Mouse (Mus musculus) heart, embryonic 16.5 days (tissue): Measurements from ENCODE around the gene Vamp1. TPM values are rescaled to one million over a fixed set of nuclear protein-coding genes. Genes with fewer than 3 reads are reported as not detected.

Source experiments
- ATAC-seq: fragments of 200-750 bp; cut with Nextera tagmentation; replicated peaks from 2 replicates; pipeline ENCODE4 v1.8.0; 2017; ENCODE audit warnings: moderate number of reproducible peaks; ENCODE audit not compliant: insufficient read depth, low FRiP score; ENCODE audit errors: extremely low read depth
- H3K27ac ChIP-seq: fragments of 300-500 bp; sonication (generic); 2 replicates; pipeline ENCODE4 v1.5.1; 2014; ENCODE audit warnings: mild to moderate bottlenecking, low read length, control low read depth, moderate library complexity
- H3K27me3 ChIP-seq: fragments of 300-500 bp; sonication (generic); 2 replicates; pipeline ENCODE4 v1.6.1; 2014; ENCODE audit warnings: low read length, mixed read lengths; ENCODE audit not compliant: control insufficient read depth, insufficient read depth
- H3K36me3 ChIP-seq: fragments of 300-500 bp; sonication (generic); 2 replicates; pipeline ENCODE4 v1.6.1; 2014; ENCODE audit not compliant: control insufficient read depth, insufficient read depth
- H3K4me1 ChIP-seq: fragments of 300-500 bp; sonication (generic); 2 replicates; pipeline ENCODE4 v1.6.1; 2014; ENCODE audit warnings: low read length, mixed read lengths; ENCODE audit not compliant: control insufficient read depth, insufficient read depth
- H3K4me2 ChIP-seq: fragments of 300-500 bp; sonication (generic); 2 replicates; pipeline ENCODE4 v1.6.1; 2014; ENCODE audit warnings: low read depth, mild to moderate bottlenecking, control low read depth, low read length
- H3K4me3 ChIP-seq: fragments of 300-500 bp; sonication (generic); 2 replicates; pipeline ENCODE4 v1.5.1; 2014; ENCODE audit warnings: mild to moderate bottlenecking, control low read depth, low read length
- H3K9ac ChIP-seq: fragments of 300-500 bp; sonication (generic); 2 replicates; pipeline ENCODE4 v1.6.1; 2014; ENCODE audit warnings: low read length, control low read depth
- H3K9me3 ChIP-seq: fragments of 300-500 bp; sonication (generic); replicated peaks from 2 replicates; pipeline ENCODE4 v1.6.1; 2016; ENCODE audit warnings: low read length; ENCODE audit not compliant: control insufficient read depth
- whole genome bisulfite sequencing: fragments of 180-500 bp; shearing (Covaris S2); extraction: QIAGEN DNeasy Blood & Tissue Kit; methylation state at CpG from one replicate; pipeline ENCODE4 v1.1.7; 2014; 5-methylcytosine and 5-hydroxymethylcytosine counted together
- polyA plus RNA-seq: library from polyadenylated mRNA; unstranded; fragments of >200 nt; fragmentation: Nextera tagmentation; extraction: Ambion mirVana; gene quantifications from 2 replicates; pipeline ENCODE4 v1.2.1, GENCODE M21; 2015

Vamp1 gene
- polyA plus RNA-seq, 1 experiment from 2014 or later: 8.4 TPM

DNA sequence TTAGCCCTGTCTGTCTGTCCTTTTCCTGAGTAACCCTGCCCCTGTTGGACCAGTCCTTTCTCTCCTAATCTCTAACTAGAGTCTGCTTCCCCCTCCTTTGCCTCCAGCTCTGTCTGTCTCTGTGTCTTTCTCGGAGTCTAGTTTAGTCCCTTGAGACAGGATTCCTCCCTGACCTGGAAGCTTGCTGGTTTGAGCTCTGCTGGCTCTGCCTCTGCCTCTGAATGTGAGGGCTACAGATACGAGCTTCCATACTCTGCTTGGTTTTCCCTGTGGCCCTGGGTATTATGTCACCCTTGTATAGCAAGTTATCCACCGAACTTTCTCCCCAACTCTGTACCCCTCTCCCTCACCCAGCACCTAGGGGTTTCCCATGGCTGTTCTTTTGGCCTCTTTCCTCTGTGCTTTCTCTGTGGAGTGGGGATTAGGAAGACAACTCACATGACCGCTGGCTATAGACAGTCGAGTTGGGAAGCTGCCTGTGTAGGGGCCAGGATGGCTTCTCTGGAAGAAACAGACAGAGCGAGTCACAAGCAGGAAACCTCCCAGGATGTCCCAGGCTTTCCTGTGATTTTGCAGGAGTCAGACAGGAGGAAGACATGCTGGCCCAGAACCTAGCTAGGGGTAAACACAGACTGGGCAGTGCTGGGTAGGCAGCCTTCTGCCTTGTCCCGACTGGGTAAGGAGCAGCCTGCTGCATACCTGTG is 18.6 kb downstream of the Vamp1 start:
- H3K4me1 ChIP-seq: peaks cover 27% of the 10 kb centered on the region

DNA sequence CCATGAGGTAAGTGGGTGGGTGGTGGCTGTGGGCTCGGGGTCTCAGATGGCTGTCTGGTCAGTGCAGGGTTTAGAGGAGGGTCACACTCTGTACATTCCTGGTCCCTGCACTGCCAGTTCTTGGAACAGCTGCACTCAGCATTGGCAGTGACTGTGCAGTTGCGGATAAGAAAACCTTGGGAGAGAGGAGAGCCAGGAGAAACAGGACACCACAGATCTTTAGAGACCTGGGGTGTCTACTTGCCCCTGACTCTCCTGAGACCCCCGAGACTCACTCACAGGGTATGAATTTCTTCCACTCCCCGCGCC is 19.1 kb downstream of the Vamp1 start:
- peak overlapping the region; percentile 70 for H3K27ac ChIP-seq
- no peaks in the 10 kb centered on the region for H3K36me3 ChIP-seq
- ATAC-seq: no peak
- H3K9me3 ChIP-seq: no peaks in the 10 kb centered on the region
- H3K27me3 ChIP-seq: no peaks in the 10 kb centered on the region
- peaks cover 27% of the 10 kb centered on the region for H3K4me1 ChIP-seq
- 44% methylated on average over 5 of the region's 5 CpGs for WGBS
- H3K9ac ChIP-seq: peak overlapping the region; percentile 46; the same call in 1 of the 2 replicates
- H3K4me2 ChIP-seq: peak overlapping the region; percentile 45
- H3K4me3 ChIP-seq: peak overlapping the region; percentile 29

More for the DNA sequence above, 18.6 kb downstream of the Vamp1 start:
- Histone ChIP-seq H3K27me3 (no peaks in the 10 kb centered on the region), H3K9me3 (no peaks in the 10 kb centered on the region), H3K4me2 (peak overlapping the region; percentile 45), H3K9ac (peak overlapping the region; percentile 46; the same call in 1 of the 2 replicates), H3K4me3 (peak overlapping the region; percentile 29), H3K27ac (peak overlapping the region; percentile 70), H3K36me3 (no peaks in the 10 kb centered on the region)
- ATAC-seq: no peak
- WGBS: 38% methylated on average over 7 of the region's 7 CpGs

DNA sequence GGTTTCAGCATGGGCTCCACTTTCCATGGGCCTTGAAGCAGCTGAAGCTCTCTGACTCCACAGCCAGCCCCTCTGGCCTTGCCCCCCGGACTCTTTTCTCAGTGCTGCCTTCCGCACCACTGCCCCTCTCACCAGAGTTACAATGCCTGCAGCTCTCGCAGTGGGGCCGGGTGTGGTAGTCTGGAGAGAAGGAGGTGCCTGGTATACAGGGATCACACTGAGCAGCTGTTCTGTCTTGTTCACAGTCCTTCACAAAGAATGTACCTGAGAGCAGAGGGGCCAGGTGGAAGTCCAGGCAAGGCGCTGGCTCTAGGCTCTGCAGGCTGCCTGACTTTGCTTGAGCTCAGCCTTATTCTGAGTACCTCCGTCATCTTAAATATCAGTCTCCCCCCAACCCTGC is 21.0 kb downstream of the Vamp1 start:
- peak overlapping the region; percentile 37 for H3K9ac ChIP-seq
- peak overlapping the region; percentile 35 for H3K4me3 ChIP-seq
- H3K36me3 ChIP-seq: no peaks in the 10 kb centered on the region
- H3K27me3 ChIP-seq: no peaks in the 10 kb centered on the region
- WGBS: 79% methylated on average over 6 of the region's 6 CpGs
- peaks cover 25% of the 10 kb centered on the region for H3K4me1 ChIP-seq
- peak overlapping the region; percentile 49 for H3K27ac ChIP-seq
- H3K9me3 ChIP-seq: no peaks in the 10 kb centered on the region
- peak overlapping the region; percentile 8 for H3K4me2 ChIP-seq
- no peak; the same call in 1 of the 2 replicates for ATAC-seq

DNA sequence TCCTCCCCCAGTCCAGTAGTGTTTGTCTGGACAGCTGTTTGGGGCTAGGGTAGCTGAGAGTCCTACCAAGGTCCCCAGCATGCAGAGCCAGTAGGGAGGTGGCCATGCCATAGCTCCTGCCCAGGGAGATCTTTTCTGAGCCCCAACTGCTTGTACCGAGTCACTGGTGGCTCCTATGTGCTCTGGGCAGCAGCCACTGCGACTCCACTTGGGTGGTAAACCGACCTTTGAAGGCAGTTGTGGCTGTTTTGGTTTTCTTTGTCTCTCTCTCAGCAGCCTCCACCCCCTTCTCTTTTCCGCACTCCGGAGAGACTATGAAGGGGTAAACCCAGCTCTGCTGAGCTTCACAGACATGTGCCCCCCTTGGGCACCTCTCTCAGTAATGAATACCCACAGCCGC is 21.4 kb downstream of the Vamp1 start, which contains the start of gene Cd27:
Gene Cd27 (minus strand): TSS at position 229 of the 400 bp plus-strand sequence.
- H3K27me3 ChIP-seq: no peaks in the 10 kb centered on the region
- peak within 1 kb of the TSS; percentile 35 for H3K4me3 ChIP-seq
- no peaks in the 10 kb centered on the region for H3K9me3 ChIP-seq
- H3K4me2 ChIP-seq: peak within 1 kb of the TSS; percentile 26
- no peaks in the 10 kb centered on the region for H3K36me3 ChIP-seq
- 58% methylated on average over 6 of the region's 6 CpGs for WGBS
- H3K9ac ChIP-seq: peak within 1 kb of the TSS; percentile 37
- peaks cover 25% of the 10 kb centered on the region for H3K4me1 ChIP-seq
- H3K27ac ChIP-seq: peak within 1 kb of the TSS; percentile 49
- ATAC-seq: no peak; the same call in 1 of the 2 replicates

DNA sequence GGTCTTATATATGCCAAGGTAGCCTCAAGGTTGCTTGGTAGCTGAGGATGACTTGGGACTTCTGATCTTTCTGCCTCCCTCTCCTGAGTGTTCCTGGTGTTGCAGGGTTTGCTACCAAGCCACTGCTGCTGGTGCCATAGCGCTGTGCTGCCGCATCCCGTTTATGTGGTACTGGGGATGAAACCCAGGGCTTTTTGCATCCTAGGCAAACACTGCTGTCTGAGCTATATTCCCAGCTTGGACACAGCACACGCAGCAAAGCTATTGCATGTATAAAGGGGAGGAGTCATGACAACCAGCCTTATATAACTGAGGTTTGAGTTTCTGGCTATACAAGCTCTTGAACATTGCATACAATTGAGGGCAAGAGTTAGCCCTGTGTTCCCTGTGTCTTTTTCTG is 22.1 kb downstream of the Vamp1 start:
- Histone ChIP-seq H3K36me3 (no peaks in the 10 kb centered on the region), H3K4me2 (no peak overlapping the region), H3K27me3 (no peaks in the 10 kb centered on the region), H3K4me3 (no peak overlapping the region), H3K27ac (no peak overlapping the region), H3K4me1 (peaks cover 19% of the 10 kb centered on the region), H3K9me3 (no peaks in the 10 kb centered on the region), H3K9ac (no peak overlapping the region)
- WGBS: 75% methylated on average over 4 of the region's 4 CpGs
- no peak for ATAC-seq

DNA sequence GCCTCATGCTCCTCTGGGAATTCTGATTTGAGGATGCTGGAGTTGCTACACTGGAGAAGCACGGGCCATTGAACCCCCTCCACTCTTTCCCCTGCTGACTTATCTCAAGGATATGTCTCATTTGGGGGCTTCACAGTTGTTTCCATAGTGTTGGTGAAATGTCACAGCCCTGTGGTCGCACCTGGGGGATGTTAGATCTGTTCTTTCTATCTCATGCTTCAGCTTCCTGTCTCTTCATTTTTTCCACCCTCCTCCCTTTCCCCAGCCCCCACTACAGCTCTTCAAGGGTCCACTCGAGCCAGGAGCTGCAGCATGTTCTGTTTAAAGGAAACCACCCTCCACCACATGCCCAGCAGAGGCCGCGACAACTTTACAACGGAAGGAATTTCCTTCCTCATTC is 23.0 kb downstream of the Vamp1 start:
- H3K9ac ChIP-seq: no peak overlapping the region
- H3K4me3 ChIP-seq: no peak overlapping the region
- H3K4me2 ChIP-seq: no peak overlapping the region
- 39% methylated on average over 6 of the region's 6 CpGs for WGBS
- no peaks in the 10 kb centered on the region for H3K9me3 ChIP-seq
- H3K27me3 ChIP-seq: no peaks in the 10 kb centered on the region
- no peaks in the 10 kb centered on the region for H3K36me3 ChIP-seq
- peaks cover 14% of the 10 kb centered on the region for H3K4me1 ChIP-seq
- no peak for ATAC-seq
- H3K27ac ChIP-seq: peak overlapping the region; percentile 54; the same call in 1 of the 2 replicates

DNA sequence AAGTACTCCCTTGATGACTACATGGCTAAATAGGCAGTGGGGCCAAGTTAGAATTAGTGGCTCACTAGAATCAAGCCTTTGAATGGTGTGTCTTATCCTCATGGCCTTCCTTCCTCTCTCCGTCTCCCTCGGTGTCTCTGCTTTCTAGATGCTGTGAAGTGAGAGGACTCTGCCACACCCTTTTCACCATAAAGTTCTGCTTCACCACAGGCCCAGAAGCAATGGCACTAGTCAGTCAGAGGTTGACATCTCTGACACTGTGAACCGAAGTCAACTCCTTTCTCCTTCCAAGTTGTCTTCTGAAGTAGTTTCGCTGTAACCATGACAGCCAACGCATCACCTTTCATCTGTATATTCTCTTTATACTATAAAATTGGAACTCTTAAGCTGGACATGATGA is 24.2 kb downstream of the Vamp1 start:
- WGBS: 88% methylated on average over 5 of the region's 5 CpGs
- no peaks in the 10 kb centered on the region for H3K27me3 ChIP-seq
- no peak overlapping the region for H3K4me3 ChIP-seq
- H3K4me2 ChIP-seq: no peak overlapping the region
- no peak overlapping the region for H3K27ac ChIP-seq
- H3K9me3 ChIP-seq: no peaks in the 10 kb centered on the region
- no peaks in the 10 kb centered on the region for H3K36me3 ChIP-seq
- H3K4me1 ChIP-seq: peaks cover 4% of the 10 kb centered on the region; the same call in 1 of the 2 replicates
- no peak overlapping the region for H3K9ac ChIP-seq
- no peak for ATAC-seq

DNA sequence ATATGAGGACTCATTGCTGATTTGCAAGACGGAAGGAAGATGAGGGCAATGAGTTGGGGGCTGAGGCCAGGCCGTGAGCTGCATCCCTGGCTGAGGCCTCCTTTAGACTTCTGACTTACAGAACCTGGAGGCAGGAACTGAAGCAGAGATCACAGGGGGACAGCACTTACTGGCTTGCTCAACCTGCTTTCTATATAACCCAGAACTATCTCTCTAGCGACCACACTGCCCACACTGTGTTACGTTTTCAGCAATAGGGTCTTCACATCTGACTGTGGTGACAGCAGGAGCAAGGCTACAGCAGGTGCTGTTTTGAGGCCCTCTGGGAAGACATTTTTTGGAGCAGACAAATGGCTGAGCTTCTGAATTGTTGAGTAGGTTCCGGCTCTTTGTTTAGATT is 25.3 kb downstream of the Vamp1 start:
- H3K27me3 ChIP-seq: no peaks in the 10 kb centered on the region
- 66% methylated on average over 5 of the region's 5 CpGs for WGBS
- H3K36me3 ChIP-seq: no peaks in the 10 kb centered on the region
- ATAC-seq: no peak
- H3K27ac ChIP-seq: 0 out of 2 replicates have a peak overlapping the region, but pooled peaks have one; percentile 8
- H3K4me3 ChIP-seq: no peak overlapping the region
- H3K4me1 ChIP-seq: peaks cover 4% of the 10 kb centered on the region; the same call in 1 of the 2 replicates
- H3K9ac ChIP-seq: no peak overlapping the region
- no peaks in the 10 kb centered on the region for H3K9me3 ChIP-seq
- no peak overlapping the region for H3K4me2 ChIP-seq

DNA sequence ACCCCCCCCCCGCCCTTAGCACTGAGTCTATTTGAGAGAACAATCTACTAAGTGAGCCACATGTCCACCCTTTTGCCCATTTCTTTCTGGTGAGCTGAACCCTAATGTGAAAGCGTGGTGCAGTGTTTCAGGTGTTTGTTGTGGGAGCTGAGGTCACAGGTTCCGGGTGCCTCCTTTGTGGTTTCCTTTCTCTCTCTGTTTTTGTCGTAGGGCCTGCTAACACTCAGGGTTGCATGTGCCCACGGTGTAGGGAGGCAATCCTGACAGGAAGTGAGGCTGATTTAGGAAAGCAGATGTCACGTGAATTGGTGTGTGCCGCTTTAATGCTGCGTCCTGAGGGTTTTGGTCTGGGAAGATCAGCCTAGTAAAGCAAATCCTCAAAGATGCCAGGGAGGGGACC is 26.2 kb downstream of the Vamp1 start:
- H3K27ac ChIP-seq: no peak overlapping the region
- H3K36me3 ChIP-seq: no peaks in the 10 kb centered on the region
- H3K9me3 ChIP-seq: no peaks in the 10 kb centered on the region
- H3K4me1 ChIP-seq: peaks cover 4% of the 10 kb centered on the region; the same call in 1 of the 2 replicates
- no peaks in the 10 kb centered on the region for H3K27me3 ChIP-seq
- H3K9ac ChIP-seq: no peak overlapping the region
- ATAC-seq: no peak
- 73% methylated on average over 8 of the region's 8 CpGs for WGBS
- no peak overlapping the region for H3K4me3 ChIP-seq
- no peak overlapping the region for H3K4me2 ChIP-seq
